Mouse (Mus musculus): ENCODE data around the gene Gpr31b.

DNA sequence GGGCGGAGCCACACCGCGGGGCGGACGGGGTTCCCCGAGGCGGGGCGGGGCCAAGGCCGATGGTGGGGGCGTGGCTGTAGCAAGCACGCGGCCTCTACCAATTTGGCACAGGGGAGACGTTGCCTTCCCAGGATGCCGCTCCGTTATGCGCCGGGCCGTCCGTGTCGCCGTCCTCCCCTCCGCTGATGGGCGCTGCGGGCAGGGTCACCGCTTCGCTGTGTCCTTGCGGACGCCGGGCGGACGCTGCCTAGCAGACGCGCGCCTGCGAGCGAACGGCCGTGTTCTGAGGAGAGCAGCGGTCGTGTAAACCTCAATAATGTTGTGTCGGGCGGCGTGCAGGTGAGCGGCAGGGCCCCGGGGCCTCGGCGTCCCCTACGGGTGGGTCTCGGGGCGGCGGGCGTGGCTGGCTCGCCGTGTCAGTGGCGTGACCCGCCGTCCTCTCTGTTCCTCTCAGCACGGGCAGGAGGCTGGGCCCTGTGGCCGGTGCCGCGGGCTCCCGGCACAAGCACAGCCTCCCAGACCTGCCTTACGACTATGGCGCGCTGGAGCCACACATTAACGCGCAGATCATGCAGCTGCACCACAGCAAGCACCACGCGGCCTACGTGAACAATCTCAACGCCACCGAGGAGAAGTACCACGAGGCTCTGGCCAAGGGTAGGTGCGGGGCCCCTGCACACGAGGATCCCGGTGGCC is 44.2 kb downstream of the Gpr31b start:
- TF ChIP-seq CTCF (IDR thresholded peaks at IDR 0.05; ENCODE audit: borderline replicate concordance, extremely low read depth, insufficient read depth, insufficient read length) (no peak), POLR2A (IDR thresholded peaks at IDR 0.05; ENCODE audit: borderline replicate concordance, extremely low read depth, insufficient read depth, insufficient read length, poor library complexity, severe bottlenecking) (peak; percentile 79)

Data from brain, embryonic 14.5 days (tissue).